Mouse (Mus musculus) stomach, embryonic 14.5 days (tissue): ENCODE data around the gene Sema6c. TPM values are rescaled to one million over a fixed set of nuclear protein-coding genes. Genes with fewer than 3 reads are reported as not detected.
"Not testable (repeated sequence)": the region's sequence is repeated elsewhere in the genome, so short reads cannot be mapped to it uniquely, and the experiment has no call there.

Experiments
- ATAC-seq: fragments of 200-750 bp; cut with Nextera tagmentation; 2 replicates; pipeline ENCODE4 v1.8.0; 2017; ENCODE audit warnings: low read depth, moderate TSS enrichment; ENCODE audit not compliant: insufficient number of reproducible peaks, insufficient read depth, low FRiP score
- H3K27ac ChIP-seq: fragments of 300-500 bp; sonication (generic); 2 replicates; pipeline ENCODE4 v1.5.1; 2014; ENCODE audit warnings: mild to moderate bottlenecking, low read length, moderate library complexity, mixed read lengths
- H3K27me3 ChIP-seq: fragments of 300-500 bp; sonication (generic); 2 replicates; pipeline ENCODE4 v1.6.1; 2014; ENCODE audit warnings: low read length, control low read depth, mixed read lengths; ENCODE audit not compliant: control insufficient read depth, insufficient read depth
- H3K36me3 ChIP-seq: fragments of 300-500 bp; sonication (generic); 2 replicates; pipeline ENCODE4 v1.6.1; 2014; ENCODE audit warnings: mild to moderate bottlenecking, control low read depth, low read length, moderate library complexity, mixed read lengths; ENCODE audit not compliant: control insufficient read depth, insufficient read depth
- H3K4me1 ChIP-seq: fragments of 300-500 bp; sonication (generic); 2 replicates; pipeline ENCODE4 v1.6.1; 2014; ENCODE audit warnings: low read length, control low read depth, mixed read lengths; ENCODE audit not compliant: control insufficient read depth, insufficient read depth
- H3K4me2 ChIP-seq: fragments of 300-500 bp; sonication (generic); replicated peaks from 2 replicates; pipeline ENCODE4 v1.6.1; 2014; ENCODE audit warnings: low read depth, low read length, control low read depth
- H3K4me3 ChIP-seq: fragments of 300-500 bp; sonication (generic); 2 replicates; pipeline ENCODE4 v1.5.1; 2014; ENCODE audit warnings: low read depth, low read length, control low read depth
- H3K9ac ChIP-seq: fragments of 300-500 bp; sonication (generic); replicated peaks from 2 replicates; pipeline ENCODE4 v1.6.1; 2014; ENCODE audit warnings: low read depth, mild to moderate bottlenecking, control low read depth, low read length, moderate library complexity, mixed read lengths
- H3K9me3 ChIP-seq: fragments of 300-500 bp; sonication (generic); 2 replicates; pipeline ENCODE4 v1.6.1; 2016; ENCODE audit warnings: low read depth, low read length, control low read depth; ENCODE audit not compliant: control insufficient read depth
- WGBS: fragments of 180-500 bp; shearing (Covaris S2); extraction: QIAGEN DNeasy Blood & Tissue Kit; methylation state at CpG from one replicate; pipeline ENCODE4 v1.1.7; 2014; 5-methylcytosine and 5-hydroxymethylcytosine counted together
- polyA plus RNA-seq: library from polyadenylated mRNA; unstranded; fragments of >200 nt; fragmentation: Nextera tagmentation; extraction: Ambion mirVana; gene quantifications from 2 replicates; pipeline ENCODE4 v1.2.1, GENCODE M21; 2014

Sema6c gene
- polyA plus RNA-seq, 1 experiment from 2014 or later = 5.8 TPM

GRCm38 (mm10) chr3:95130081-95130480 is 30.2 kb upstream of the Sema6c start:
- Histone ChIP-seq H3K27ac (no peak overlapping the region), H3K9ac (no peak overlapping the region), H3K36me3 (peaks cover 3% of the 10 kb centered on the region; the same call in 1 of the 2 replicates), H3K4me3 (no peak overlapping the region), H3K4me1 (peaks cover 7% of the 10 kb centered on the region; the same call in 1 of the 2 replicates), H3K4me2 (no peak overlapping the region), H3K9me3 (no peaks in the 10 kb centered on the region), H3K27me3 (no peaks in the 10 kb centered on the region)
- WGBS = 83% methylated on average over 5 of the region's 5 CpGs
- ATAC-seq = no peak

DNA sequence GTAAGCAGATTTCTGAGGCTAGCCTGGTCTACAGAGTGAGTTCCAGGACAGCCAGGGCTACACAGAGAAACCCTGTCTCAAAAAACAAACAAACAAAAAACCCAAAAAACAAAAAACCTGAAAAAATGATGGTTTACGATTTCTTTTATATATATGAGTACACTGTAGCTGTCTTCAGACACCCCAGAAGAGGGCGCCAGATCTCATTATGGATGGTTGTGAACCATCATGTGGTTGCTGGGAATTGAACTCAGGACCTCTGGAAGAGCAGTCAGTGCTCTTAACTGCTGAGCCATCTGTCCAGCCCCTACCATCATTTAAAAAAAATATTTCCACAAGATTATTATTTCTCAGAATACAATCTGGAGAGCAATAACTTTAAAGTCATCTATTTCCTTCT is 27.9 kb upstream of the Sema6c start:
- H3K4me3 ChIP-seq, H3K9me3 ChIP-seq, H3K36me3 ChIP-seq, H3K27ac ChIP-seq, H3K4me2 ChIP-seq, H3K27me3 ChIP-seq, H3K9ac ChIP-seq, ATAC-seq: not testable (repeated sequence)
- 91% methylated on average over 2 of the region's 2 CpGs for WGBS
- H3K4me1 ChIP-seq = 0 out of 2 replicates have a peak, but pooled peaks cover 11% of the 10 kb centered on the region

- H3K27ac ChIP-seq = no peak overlapping the region
- H3K27me3 ChIP-seq = no peaks in the 10 kb centered on the region
- H3K4me3 ChIP-seq = peak overlapping the region; percentile 44
- WGBS = 51% methylated on average over 11 of the region's 11 CpGs
- no peak for ATAC-seq
- 0 out of 2 replicates have a peak, but pooled peaks cover 11% of the 10 kb centered on the region for H3K4me1 ChIP-seq
- H3K9ac ChIP-seq = peak overlapping the region; percentile 45; the same call in 1 of the 2 replicates
- peak overlapping the region; percentile 53 for H3K4me2 ChIP-seq
- H3K36me3 ChIP-seq = peaks cover 3% of the 10 kb centered on the region; the same call in 1 of the 2 replicates
- no peaks in the 10 kb centered on the region for H3K9me3 ChIP-seq
Measured at GRCm38 (mm10) chr3:95133176-95133575, 27.1 kb upstream of the Sema6c start.

GRCm38 (mm10) chr3:95133680-95134101 is 26.6 kb upstream of the Sema6c start, which contains the start of the genes Scnm1 and Lysmd1:
TSS of gene Scnm1 (minus strand) at chr3:95134011.
TSS of gene Lysmd1 (plus strand) at chr3:95134088.
- H3K27me3 ChIP-seq = no peaks in the 10 kb centered on the region
- H3K4me3 ChIP-seq = peak within 1 kb of the TSS; percentile 44
- peaks cover 3% of the 10 kb centered on the region; the same call in 1 of the 2 replicates for H3K36me3 ChIP-seq
- peak; percentile 92 for ATAC-seq
- 0 out of 2 replicates have a peak, but pooled peaks cover 11% of the 10 kb centered on the region for H3K4me1 ChIP-seq
- H3K9ac ChIP-seq = peak within 1 kb of the TSS; percentile 45
- H3K27ac ChIP-seq = peak within 1 kb of the TSS; percentile 6; the same call in 1 of the 2 replicates
- under 1% methylated on average over 20 of the region's 20 CpGs for WGBS
- peak within 1 kb of the TSS; percentile 53 for H3K4me2 ChIP-seq
- no peaks in the 10 kb centered on the region for H3K9me3 ChIP-seq

DNA sequence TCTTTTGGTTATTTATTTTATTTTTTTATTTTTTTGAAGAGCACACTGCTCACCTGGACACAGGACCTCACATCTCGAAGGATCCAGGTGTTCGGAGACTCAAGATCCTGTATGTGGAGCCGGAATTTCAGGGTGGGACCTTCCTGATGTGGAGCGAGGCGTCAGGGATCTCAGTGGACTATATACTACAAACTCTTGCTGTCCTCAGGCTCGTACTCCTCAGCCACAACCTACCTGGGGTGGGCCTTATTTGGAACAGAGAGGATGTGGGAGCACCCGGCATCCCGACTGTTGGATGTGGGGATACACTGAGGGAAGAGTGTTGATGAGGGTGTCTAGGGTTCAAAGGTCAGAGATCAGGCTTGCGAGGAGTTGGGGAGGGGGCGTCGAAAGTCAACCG is 26.1 kb upstream of the Sema6c start:
- not testable (repeated sequence) for H3K36me3 ChIP-seq, H3K27me3 ChIP-seq, H3K4me2 ChIP-seq, H3K9ac ChIP-seq, H3K27ac ChIP-seq, H3K9me3 ChIP-seq
- Histone ChIP-seq H3K4me1 (0 out of 2 replicates have a peak, but pooled peaks cover 11% of the 10 kb centered on the region), H3K4me3 (peak overlapping the region; percentile 44)
- ATAC-seq = peak; percentile 51; the same call in 1 of the 2 replicates
- WGBS = no CpG with 5 or more reads among the region's 12 CpGs

- Histone ChIP-seq H3K9ac (0 out of 2 replicates have a peak overlapping the region, but pooled peaks have one; percentile 21), H3K4me1 (0 out of 2 replicates have a peak, but pooled peaks cover 11% of the 10 kb centered on the region), H3K4me2 (peak overlapping the region; percentile 53), H3K36me3 (peaks cover 9% of the 10 kb centered on the region; the same call in 1 of the 2 replicates), H3K9me3 (no peaks in the 10 kb centered on the region), H3K27me3 (no peaks in the 10 kb centered on the region), H3K27ac (no peak overlapping the region), H3K4me3 (peak overlapping the region; percentile 32)
- peak; percentile 44 for ATAC-seq
- WGBS = 14% methylated on average over 6 of the region's 6 CpGs
Measured at GRCm38 (mm10) chr3:95135023-95135422, 25.2 kb upstream of the Sema6c start.

DNA sequence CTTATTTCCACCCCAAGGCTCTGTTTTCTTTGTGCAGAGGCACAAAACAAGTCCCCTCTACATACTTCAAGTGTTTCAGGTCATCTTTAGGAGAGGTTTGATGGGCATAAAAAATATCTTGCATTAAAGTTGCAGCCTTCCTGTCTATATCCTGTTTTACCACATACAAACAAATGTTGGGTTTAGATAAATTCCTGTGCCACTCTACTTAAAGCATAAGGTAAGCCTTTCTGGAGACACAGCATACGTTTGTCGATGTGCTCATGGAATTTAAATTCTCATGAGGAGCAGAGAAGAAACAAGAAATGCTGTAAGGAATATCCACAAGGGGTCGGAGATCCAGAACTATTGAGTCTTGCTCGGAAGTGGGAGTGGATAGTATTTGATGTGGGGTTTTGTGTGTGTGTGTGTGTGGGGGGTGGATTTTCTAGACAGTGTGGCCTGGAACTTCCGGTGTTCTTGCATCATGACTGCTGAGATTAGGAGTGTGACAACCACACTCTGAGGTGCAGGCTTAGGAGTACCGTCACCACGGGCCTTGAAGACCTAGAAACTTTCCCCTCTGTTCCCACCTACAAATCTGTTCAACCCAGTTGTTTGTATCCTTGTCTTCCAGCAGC is 24.7 kb upstream of the Sema6c start:
- H3K9ac ChIP-seq = no peak overlapping the region

GRCm38 (mm10) chr3:95136336-95136735 is 23.9 kb upstream of the Sema6c start:
- Histone ChIP-seq H3K4me3 (no peak overlapping the region), H3K4me1 (0 out of 2 replicates have a peak, but pooled peaks cover 11% of the 10 kb centered on the region), H3K27ac (no peak overlapping the region), H3K9ac (no peak overlapping the region), H3K4me2 (no peak overlapping the region), H3K9me3 (no peaks in the 10 kb centered on the region), H3K36me3 (peaks cover 9% of the 10 kb centered on the region; the same call in 1 of the 2 replicates), H3K27me3 (no peaks in the 10 kb centered on the region)
- ATAC-seq = no peak
- 91% methylated on average over 3 of the region's 3 CpGs for WGBS

More for the DNA sequence above, 24.7 kb upstream of the Sema6c start:
- Histone ChIP-seq H3K9me3 (no peaks in the 10 kb centered on the region), H3K27me3 (no peaks in the 10 kb centered on the region), H3K4me2 (peak overlapping the region; percentile 53), H3K4me3 (no peak overlapping the region), H3K36me3 (peaks cover 9% of the 10 kb centered on the region; the same call in 1 of the 2 replicates), H3K4me1 (0 out of 2 replicates have a peak, but pooled peaks cover 11% of the 10 kb centered on the region), H3K27ac (no peak overlapping the region)
- 79% methylated on average over 7 of the region's 7 CpGs for WGBS
- no peak for ATAC-seq
